Mouse (Mus musculus) activated CD4-positive, CD25-positive, alpha-beta regulatory T cell, adult 4 months (primary cell): ENCODE results near the gene Plk5. TPM values are rescaled to one million over a fixed set of nuclear protein-coding genes. Genes with fewer than 3 reads are reported as not detected.

Experiments
- ATAC-seq: one replicate; pipeline ENCODE4 v1.8.0; 2017
- polyA plus RNA-seq, 2 experiments: library from polyadenylated mRNA; unstranded; fragments of 100-300 nt; shearing (Covaris generic); gene quantifications; one replicate each; pipeline ENCODE4 v1.2.1; 2017

The Plk5 gene
- polyA plus RNA-seq, 2 experiments from 2014 or later, result not detected

DNA sequence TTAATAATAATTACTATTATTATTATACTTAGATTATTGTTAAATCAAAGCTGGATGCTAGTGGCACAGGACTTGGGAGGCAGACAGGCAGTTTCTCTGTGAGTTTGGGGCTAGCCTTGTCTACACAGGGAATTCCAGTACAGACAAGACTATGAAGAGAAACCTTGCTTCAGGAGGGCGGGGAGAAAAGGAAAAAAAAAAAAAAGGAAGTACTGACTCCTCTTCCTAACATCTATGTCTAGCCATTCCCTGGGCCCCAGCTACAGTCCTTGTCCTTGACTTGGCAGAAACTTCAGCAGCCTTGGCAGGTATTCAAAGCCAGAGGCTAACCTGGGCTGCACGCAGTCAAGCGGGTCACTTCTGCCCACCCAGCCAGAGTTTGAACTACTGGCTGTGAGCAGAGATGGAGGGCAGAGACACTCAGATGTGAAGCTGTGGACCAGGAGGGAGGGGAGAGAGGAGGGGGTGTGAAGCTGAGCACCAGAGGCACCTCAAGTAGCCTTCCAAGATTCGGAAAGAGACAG lies 33.0 kb downstream of the Plk5 start:
- no peak for ATAC-seq

DNA sequence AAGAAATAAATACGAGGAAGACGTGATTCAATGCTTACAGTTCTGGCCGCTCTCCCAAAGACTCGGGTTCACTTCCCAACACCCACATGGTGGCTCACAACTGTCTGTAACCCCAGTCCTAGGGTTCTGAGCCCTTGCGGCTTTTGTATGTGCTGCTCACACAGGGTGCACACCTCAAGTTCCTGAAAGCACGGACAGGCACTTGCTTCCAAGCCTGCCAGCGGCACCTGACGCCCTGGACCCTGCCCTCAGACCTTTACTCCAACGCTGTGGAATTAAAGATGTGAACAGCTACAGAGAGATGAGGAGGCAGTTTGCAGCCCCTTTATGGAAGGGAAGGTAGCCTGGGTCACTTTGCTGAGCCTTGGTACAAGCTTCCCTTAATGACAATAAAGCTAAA lies 34.4 kb downstream of the Plk5 start:
- ATAC-seq, result no peak

DNA sequence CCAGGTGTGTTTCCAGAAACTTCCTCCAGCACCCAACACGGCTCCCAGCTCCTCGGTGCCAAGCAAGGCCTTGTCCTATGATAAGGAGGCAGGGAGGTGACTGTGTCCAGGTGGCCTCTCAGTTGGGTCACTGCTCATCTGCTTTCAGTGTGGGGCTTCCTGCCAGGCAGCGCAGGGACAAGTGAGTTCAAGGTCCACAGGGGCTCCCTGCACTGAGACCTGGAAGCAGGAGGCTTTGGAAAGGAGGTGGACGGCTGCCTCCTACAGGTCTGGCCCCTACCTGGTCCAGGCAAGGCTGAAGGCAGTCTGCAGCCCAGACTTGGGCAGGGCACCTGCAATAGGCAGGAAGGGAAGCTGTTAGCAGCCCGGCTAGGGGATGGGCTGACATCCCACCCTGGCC lies 36.4 kb downstream of the Plk5 start:
- no peak for ATAC-seq

DNA sequence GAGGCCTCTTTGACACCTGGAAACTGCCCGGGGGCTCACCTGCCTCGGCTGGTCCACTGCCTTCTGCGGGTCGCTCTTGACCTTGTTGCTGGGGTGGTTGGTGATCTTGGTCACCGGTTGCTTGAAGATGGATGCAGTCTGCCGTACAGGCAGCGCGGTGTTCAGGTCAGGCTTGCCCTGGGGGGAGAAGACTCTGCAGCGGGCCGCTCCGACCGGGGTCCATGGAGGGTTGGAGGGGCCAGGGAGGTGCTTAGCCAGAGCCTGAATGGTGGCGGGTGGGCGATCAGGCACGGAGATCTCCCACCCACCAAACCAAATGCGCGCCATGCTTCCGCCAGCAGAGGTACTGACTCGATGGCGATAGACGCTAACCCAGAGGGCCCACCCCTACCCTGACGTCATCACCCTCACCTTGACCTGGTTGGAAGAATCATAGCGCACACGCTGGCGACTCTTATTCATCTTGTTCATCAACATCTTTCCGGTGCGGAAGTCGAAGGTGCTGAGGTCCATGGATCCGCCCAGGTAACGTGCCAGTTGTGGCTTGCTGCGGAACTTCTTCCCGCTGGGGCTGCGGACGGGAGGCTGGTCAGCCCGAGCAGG lies 38.9 kb downstream of the Plk5 start:
- ATAC-seq, result no peak

DNA sequence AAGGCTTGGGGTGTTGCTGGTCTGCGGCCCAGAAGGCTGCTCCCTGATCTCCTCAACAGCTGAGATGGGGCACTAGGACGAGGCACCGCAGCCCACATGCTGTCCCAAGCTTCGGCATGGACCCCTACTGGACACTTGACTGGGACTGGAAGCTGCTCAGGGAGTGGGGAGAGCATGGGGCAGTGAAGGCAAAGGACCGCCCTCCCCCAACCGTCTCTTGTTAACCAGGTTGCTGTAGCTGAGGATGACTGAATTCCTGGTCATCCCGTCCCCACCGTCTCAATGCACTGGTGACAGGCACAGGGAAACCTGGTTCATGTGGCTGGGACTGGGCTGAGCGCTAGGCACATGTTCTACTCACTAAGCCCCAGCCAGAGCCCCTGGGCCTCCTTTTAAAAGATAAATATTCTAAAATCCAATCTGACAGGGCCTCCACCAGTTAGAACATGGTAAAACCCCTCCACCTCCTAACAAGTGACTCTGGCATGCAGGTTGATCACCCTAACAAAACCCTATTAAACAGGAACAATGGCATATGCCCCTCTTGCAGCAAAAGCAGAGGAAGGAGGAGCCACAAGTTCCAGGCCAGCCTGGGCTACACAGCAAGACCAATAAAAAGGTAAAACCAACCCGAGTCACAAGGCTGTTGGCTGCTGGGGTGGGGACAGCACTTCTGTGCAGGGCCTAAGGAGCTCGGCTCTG lies 40.7 kb downstream of the Plk5 start:
- ATAC-seq, result no peak

DNA sequence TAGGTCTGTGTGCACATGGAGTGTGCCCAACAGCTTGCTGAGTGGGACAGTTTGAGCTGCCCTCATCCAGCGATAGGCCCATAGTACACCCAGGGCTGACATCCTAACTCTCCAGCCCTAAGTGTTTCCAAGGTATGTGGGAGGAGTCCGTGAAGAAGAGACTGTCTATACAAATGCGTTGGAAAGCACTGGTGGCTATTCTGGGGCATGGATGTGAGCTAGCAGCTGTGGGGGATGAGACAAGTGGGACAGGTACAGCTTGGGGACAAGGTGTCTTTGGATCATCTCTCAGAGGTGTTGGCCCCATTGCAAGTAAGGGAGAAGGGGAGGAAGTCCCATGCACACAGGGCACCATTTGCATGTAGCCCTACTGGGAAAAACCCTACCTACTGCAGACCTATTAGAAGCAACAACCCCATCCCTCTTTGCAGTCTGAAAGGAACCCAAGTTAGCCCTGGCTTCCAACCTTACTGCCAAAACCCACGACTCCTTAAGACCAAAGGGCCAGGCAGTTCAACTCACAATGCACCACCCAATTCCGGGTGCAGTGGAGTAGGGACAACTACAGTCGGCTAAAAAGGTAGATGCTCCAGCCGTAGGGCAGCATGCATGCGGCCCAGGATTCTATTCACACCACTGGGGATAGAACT lies 41.4 kb downstream of the Plk5 start:
- no peak for ATAC-seq

DNA sequence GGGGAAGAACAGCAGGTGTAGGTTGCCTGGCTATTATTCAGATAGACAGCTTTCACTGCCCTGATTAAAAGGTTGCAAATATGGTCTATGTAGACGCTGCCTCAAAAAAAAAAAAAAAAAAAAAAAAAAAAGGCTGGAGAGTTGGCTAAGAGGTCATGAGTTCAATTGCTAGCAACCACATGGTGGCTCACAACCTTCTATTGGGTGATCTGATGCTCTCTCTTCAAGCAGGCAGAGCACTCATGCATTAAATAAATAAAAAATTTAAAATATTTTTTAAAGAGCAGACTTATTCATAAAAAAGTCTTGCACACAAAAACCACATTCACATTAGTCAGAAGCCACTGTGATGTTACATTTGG lies 41.9 kb downstream of the Plk5 start:
- ATAC-seq, result no peak

DNA sequence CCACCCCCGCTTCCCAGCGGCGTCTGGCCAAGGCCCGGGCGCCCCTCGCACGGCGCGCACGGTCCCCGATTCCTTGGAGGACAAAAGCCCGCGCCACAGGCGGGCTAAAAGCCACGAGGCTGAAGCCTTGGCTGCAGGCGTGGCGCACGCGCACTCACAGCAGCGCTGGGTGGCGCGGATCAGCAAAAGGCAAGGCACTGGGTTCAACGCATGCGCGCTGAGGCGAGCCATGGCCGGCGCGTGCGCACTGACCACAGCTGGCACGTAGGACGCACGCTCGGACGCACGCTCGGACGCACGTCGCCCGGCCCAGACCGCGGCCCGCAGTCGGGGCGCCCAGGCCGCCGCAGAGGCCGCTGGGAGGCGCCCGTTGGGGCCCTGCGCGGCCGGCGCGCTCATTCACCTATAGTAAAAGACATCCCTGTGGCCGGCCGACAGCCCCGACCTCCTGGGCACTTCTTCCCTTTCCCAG lies 42.5 kb downstream of the Plk5 start:
- peak; percentile 18 for ATAC-seq

DNA sequence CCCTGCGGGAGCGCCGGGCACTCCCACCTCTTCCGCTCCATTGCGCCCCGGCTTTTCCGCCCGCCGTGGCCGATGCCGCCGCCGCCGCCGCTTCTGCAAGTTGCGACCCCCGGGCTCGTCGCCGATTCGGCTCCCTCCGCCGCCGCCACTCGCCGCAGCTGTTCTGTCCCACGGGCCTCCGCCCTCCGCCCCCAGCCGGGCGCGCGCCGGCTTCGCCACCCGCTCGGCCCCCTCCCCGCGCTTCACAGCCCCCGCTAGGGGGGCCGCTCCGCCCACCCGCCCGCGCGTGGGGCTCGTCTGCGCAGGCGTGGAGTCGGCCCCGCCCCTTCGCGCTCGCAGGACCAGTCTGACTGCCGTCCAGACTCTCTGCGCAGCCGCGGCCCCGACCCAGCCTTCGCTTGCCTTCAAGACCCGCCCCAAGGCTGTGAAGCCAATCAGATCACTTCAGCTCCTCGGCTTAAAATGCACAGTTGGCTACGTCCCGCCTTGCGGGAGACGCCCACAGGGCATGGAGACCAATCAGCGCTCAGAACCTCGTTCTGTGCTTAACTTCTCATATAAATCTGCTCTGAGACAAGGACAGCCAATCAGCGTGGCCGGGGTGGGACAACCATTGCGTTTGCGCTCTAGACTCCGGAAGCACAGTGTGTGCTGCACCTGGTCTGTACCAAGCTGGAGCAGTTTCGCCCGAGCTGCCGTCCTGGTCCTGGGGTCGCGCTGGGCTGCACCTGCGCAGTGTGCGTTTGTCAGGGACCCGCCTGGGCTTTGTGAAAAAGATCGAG lies 43.1 kb downstream of the Plk5 start, which contains the start of gene Mbd3:
Mbd3 (minus strand) TSS at position 360 of the 782 bp plus-strand sequence.
- peak; percentile 97 for ATAC-seq

DNA sequence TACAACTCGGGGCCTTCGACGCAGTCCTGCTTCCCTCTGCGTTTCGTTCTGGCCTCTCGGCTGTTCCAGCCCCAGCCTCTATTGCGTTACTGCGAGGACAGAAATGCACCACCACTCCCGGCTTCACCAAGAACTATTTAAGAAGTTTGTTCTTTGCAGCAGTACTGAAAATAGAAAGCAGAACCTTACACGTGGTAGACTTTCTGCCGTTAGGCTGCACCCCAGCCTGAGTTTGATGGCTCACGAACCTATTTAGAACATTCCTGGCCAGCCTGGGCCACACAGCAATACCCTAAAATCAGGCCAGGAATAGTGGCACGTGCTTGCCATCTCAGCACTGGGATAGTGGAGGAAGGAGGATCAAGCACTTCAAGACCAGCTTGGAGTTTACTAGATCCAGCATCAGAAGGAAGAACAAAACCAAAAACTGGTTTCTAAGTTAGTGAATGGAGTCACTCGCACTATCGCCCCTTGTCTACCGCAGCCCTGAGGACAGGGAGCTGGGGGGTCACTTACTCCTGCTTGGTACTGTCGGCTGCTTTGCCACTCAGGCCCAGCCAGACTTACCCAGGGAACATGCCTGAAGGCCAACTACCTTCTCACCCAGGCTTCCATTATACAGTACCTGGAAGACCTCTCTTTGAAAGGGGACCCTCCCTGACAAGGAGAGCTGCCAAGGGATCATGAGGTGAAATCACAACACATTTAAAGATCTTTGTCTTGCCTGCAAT lies 43.9 kb downstream of the Plk5 start:
- ATAC-seq, result peak; percentile 2

DNA sequence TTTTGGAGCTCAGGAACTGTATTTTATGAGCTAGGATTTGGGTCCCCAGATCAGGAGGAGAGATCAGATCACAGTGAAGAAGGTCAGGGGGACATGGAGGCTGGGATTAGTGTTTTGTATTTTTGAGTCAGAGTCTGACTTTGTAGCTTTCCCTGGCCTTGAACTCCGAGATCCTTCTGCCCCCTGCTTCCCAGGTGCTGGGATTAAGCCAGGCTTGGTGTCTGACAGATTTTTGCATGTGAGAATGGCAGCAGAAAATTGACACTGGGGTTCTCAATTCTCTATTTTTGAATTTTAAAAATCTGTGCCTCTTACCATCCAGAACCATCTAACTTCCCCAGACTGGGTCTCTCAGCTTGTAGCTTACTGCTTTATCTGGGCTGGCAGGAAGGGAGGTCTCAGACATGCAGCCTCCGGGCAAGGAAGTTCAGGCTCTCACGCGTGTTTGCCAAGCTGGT lies 44.5 kb downstream of the Plk5 start:
- no peak for ATAC-seq

DNA sequence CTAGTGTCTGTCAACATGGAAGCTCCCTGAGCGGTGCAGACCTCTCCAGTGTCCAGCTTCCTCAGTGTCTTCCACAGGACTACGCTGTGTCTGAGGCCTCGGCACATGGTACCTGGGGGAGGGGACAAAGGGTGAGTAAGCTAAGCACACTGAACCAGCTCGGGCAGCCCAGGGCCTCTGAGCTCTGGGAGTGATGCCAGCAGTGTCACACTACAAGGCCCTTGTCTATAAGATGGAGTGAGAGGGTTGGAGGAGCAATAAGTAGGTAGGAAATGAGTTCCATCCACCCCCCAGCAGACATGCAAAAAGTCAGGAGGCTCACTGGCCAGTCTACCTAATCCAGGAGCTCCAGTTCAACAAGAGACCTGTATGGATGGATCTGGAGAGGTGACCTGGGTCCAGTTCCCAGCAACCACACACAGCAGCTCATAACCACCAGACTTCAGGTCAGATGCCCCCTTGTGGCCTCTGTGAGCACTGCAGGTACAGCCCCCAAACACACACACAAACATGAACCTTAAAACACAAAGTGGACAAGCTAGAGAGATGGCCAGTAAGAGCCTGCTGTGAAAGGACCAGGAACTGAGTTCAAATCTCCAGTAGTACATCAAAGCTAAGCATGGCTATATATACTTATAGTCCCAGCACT lies 46.9 kb downstream of the Plk5 start:
- no peak for ATAC-seq

DNA sequence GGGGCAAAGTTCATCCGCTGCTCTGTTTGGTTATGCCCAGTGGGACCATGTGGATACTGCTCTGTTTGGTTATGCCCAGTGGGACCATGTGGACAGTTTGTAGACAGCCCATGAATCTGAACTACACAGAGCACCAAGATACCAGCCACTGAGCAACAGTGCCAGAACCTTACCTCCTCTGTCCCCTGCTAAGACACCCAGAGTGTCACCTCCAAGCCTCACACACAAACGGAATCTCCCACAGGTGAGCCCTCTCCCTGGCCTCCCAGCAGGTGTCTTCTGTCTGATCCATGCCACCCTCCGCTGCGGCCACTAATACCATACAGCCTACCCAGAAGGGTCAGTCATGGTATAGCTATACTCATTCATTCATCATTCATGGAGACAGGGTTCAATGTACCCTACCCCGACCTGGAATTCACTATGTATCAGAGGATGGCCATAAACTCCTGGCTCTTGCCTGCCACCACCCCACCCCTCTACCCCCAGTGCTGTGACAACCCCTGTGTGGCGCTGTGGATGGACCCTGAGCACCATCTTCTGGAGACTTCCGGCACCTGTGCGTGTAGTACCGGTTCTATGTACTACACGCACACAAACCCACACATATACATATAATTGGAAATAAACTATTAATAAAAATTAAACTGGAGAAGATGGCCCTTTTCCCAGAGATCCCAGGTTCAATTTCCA lies 49.4 kb downstream of the Plk5 start:
- no peak for ATAC-seq

DNA sequence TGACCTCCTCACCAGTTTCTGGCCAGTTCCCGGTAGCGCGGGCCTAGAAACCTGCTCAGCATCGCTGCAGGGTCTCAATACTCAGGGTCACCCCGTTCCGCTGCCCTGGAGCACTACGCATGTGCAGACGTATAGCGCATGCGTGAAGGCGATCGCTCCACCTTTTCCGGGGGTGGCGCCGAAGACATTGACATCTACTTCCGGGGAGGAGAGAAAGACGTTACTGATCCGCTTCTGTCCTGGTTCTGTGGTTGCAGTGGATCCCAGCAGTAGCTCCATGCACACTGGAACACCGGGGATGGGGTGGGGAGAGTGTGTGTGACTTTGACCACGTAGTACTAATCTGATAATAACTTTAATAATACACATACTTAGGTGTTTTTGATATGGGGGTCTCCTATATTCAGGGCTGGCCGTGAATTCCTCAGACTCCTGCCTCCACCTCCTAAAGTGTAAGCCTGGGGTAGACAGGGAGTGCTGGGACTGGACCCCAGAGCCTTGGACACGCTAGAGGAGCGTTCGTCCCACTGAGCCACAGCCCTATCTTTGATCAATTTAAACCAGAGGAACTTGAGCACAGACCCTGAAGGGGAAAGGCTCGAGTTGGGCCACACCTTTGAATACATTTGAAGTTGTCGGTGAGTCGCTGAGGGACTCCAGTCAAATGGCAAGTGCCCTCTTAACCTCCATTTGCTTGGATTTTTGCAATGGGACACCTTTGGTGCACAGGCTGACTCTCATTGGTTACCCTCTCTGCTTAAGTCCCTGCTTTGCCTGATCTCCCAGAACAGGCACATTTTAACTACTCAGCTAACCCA lies 50.6 kb downstream of the Plk5 start, which contains the start of gene Uqcr11:
Uqcr11 (minus strand) TSS at position 147 of the 818 bp plus-strand sequence.
- peak; percentile 88 for ATAC-seq

DNA sequence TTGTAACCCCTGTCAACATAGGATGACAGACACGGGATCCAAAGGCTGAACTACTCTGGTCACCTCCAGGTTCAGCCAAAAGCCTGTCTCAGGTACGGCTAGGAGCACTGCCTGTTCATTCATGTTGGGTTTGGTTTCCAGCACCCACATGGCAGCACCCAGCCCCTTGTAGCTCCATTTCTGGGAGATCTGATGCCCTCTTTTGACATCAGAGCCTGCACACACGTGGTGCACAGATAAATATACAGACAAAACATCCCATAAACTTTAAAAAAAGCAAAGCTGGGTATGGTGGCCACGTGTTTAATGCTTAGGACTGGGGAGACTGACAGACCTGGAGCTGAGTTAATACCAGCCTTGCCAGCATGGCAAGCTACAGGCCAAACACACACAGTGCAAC lies 51.7 kb downstream of the Plk5 start:
- ATAC-seq, result no peak

DNA sequence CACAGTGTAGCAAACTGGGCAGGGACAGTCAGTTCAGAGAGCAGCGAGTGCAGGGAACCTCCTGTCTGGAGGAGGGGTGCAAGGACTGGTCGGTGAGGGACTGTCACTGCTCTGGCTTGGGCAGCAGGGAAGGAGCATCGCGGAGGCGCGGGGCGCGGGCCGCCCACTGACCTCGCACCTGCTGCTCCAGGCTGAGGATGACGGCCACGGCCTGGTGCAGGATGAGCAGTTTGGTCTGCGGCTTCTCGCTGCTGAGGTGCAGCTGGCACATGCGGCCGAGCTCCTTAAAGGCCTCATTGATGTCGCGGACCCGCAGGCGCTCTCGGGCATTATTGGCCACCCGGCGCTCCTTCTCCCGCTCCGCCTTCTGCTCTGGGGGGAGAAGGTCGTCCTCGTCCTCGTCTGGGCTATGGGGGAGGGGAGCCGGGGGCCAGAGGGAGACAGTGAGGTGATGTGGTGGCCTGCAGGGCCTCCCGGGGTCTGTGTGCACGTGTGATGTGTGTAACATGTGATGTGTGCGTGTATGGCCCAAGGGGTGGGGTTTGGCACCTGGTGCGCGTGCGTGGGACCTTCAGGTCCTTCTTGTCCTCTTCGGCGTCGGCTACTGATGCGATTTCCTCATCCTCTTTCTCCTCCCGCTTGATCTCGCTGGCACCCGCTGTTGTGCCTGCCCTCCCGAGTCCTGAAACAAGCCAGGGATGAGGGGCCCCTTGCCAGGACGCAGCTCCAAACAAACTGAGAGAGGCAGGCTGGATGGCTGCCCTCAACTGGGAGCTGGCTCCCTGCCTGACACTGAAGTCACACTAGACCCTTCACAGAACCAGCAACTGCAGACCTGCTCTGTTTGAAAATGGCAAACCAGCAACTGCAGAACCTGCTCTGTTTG lies 56.6 kb downstream of the Plk5 start:
- ATAC-seq, result no peak
